Mouse (Mus musculus): Measurements from ENCODE around the gene Arrb2.
A peak's percentile ranks its signal among the peaks of the same experiment; 100 is the strongest.
"Not testable (repeated sequence)": the region's sequence is repeated elsewhere in the genome, so short reads cannot be mapped to it uniquely, and the experiment has no call there.

Gene Arrb2

GRCm38 (mm10) chr11:70432048-70432894, at the start of gene Arrb2:
Gene Arrb2, plus strand, starts transcription at chr11:70432635.
- peak; percentile 99 for DNase-seq (ENCODE audit: inconsistent age in 2 of 2, low spot score in 1 of 2)

GRCm38 (mm10) chr11:70384136-70384535, 48.3 kb upstream of the Arrb2 start:
- peak; percentile 42 to 86 for DNase-seq (ENCODE audit: inconsistent age in 2 of 2, low spot score in 1 of 2)

GRCm38 (mm10) chr11:70387436-70387835, 45.0 kb upstream of the Arrb2 start:
- DNase-seq (ENCODE audit: inconsistent age in 2 of 2, low spot score in 1 of 2) = no peak

GRCm38 (mm10) chr11:70389421-70389820, 43.0 kb upstream of the Arrb2 start:
- no peak for DNase-seq (ENCODE audit: inconsistent age in 2 of 2, low spot score in 1 of 2)

- peak in 1 of 2 experiments; percentile 22 for DNase-seq (ENCODE audit: inconsistent age in 2 of 2, low spot score in 1 of 2)
These were observed 28.8 kb upstream of the Arrb2 start for GRCm38 (mm10) chr11:70403598-70403997.

- peak; percentile 89 to 97 for DNase-seq (ENCODE audit: inconsistent age in 2 of 2, low spot score in 1 of 2)
These were observed 22.7 kb upstream of the Arrb2 start, which contains the start of gene Pelp1 for GRCm38 (mm10) chr11:70409594-70410296. Gene Pelp1, minus strand, starts transcription at chr11:70410031.

GRCm38 (mm10) chr11:70410297-70410643, 22.2 kb upstream of the Arrb2 start:
- no peak for DNase-seq (ENCODE audit: inconsistent age in 2 of 2, low spot score in 1 of 2)

- no peak for DNase-seq (ENCODE audit: inconsistent age in 2 of 2, low spot score in 1 of 2)
These were observed 19.8 kb upstream of the Arrb2 start for GRCm38 (mm10) chr11:70412591-70412990.

- peak; percentile 66 to 92 for DNase-seq (ENCODE audit: inconsistent age in 2 of 2, low spot score in 1 of 2)
These were observed 18.5 kb upstream of the Arrb2 start for GRCm38 (mm10) chr11:70413961-70414360.

GRCm38 (mm10) chr11:70418199-70418598, 14.2 kb upstream of the Arrb2 start:
- DNase-seq (ENCODE audit: inconsistent age in 2 of 2, low spot score in 1 of 2) = no peak

GRCm38 (mm10) chr11:70419486-70419885, 12.9 kb upstream of the Arrb2 start:
- DNase-seq (ENCODE audit: inconsistent age in 2 of 2, low spot score in 1 of 2) = no peak

GRCm38 (mm10) chr11:70426598-70426997, 5.8 kb upstream of the Arrb2 start:
- DNase-seq (ENCODE audit: inconsistent age in 2 of 2, low spot score in 1 of 2) = not testable (repeated sequence)

- DNase-seq (ENCODE audit: inconsistent age in 2 of 2, low spot score in 1 of 2) = peak in 1 of 2 experiments; percentile 65
These were observed 861 bp upstream of the Arrb2 start for GRCm38 (mm10) chr11:70431574-70431973.

GRCm38 (mm10) chr11:70432895-70433568, 597 bp downstream of the Arrb2 start:
- no peak for DNase-seq (ENCODE audit: inconsistent age in 2 of 2, low spot score in 1 of 2)

- DNase-seq (ENCODE audit: inconsistent age in 2 of 2, low spot score in 1 of 2) = no peak
These were observed 1.1 kb downstream of the Arrb2 start for GRCm38 (mm10) chr11:70433569-70433943.

GRCm38 (mm10) chr11:70433951-70434350, 1.5 kb downstream of the Arrb2 start:
- no peak for DNase-seq (ENCODE audit: inconsistent age in 2 of 2, low spot score in 1 of 2)

- DNase-seq (ENCODE audit: inconsistent age in 2 of 2, low spot score in 1 of 2) = no peak
These were observed 3.0 kb downstream of the Arrb2 start for GRCm38 (mm10) chr11:70435476-70435875.

- DNase-seq (ENCODE audit: inconsistent age in 2 of 2, low spot score in 1 of 2) = no peak
These were observed 5.0 kb downstream of the Arrb2 start for GRCm38 (mm10) chr11:70437426-70437825.

- peak in 1 of 2 experiments; percentile 62 for DNase-seq (ENCODE audit: inconsistent age in 2 of 2, low spot score in 1 of 2)
These were observed 6.4 kb downstream of the Arrb2 start for GRCm38 (mm10) chr11:70438728-70439374.

- DNase-seq (ENCODE audit: inconsistent age in 2 of 2, low spot score in 1 of 2) = no peak
These were observed 8.2 kb downstream of the Arrb2 start for GRCm38 (mm10) chr11:70440637-70441036.

- DNase-seq (ENCODE audit: inconsistent age in 2 of 2, low spot score in 1 of 2) = peak in 1 of 2 experiments; percentile 22
These were observed 9.4 kb downstream of the Arrb2 start for GRCm38 (mm10) chr11:70441882-70442281.

Data from adrenal gland, adult (tissue).